Mouse (Mus musculus): ENCODE data around the gene Slc39a2. TPM values are rescaled to one million over a fixed set of nuclear protein-coding genes. Genes with fewer than 3 reads are reported as not detected.

Gene Slc39a2
- polyA plus RNA-seq, 1 experiment from 2014 or later, result 0.62 TPM

DNA sequence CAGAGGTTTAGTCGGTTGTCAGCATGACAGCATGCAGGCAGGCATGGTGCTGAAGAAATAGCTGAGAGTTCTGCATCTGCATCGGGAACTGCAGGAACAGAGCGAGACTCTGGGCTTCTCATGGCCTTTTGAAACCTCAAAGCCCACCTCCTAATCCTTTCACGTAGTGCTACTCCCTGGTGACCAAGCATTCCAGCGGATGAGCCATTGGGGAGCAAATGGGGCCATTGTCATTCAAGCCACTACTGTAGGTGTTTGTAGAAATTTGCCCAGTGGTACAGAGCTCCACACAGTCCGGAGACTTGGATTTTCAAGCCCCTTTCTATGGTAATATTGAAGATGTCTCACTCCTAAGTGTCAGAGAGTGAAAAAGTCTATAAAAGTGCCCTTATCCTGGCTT, 6.6 kb upstream of the Slc39a2 start:
- H3K36me3 ChIP-seq (replicated peaks), result peaks cover 53% of the 10 kb centered on the region
- peak overlapping the region; percentile 85 for H3K4me3 ChIP-seq
- WGBS, result 58% methylated on average over 6 of the region's 6 CpGs
- DNase-seq (ENCODE audit: low spot score), result no peak
- H3K27me3 ChIP-seq (replicated peaks; ENCODE audit: low read depth, poor library complexity, severe bottlenecking), result no peaks in the 10 kb centered on the region
- no peak overlapping the region for H3K27ac ChIP-seq (replicated peaks)
- H3K4me1 ChIP-seq, result peaks cover 17% of the 10 kb centered on the region
- no peaks in the 10 kb centered on the region for H3K9me3 ChIP-seq

DNA sequence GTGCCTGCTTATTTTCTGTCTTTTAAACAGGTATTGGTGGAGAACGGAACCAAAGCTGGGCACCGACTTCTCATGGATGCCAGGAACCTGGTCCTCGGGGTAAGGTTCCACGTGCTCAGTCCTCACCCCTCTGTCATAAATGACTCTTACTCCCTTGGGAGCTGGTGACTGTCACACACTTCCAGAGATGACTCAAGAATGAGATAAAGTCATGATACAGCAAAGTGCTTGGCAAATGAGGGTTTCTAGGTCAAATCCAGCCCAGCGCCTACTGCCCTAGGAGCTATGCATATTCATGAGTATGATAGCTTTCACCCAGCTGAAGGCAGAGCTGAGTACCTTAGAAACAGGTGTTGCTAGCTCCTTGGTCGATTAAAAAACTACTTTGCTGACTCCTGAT, 2.9 kb upstream of the Slc39a2 start:
- peaks cover 69% of the 10 kb centered on the region for H3K36me3 ChIP-seq (replicated peaks)
- peaks cover 26% of the 10 kb centered on the region for H3K4me1 ChIP-seq
- 91% methylated on average over 6 of the region's 6 CpGs for WGBS
- no peak for DNase-seq (ENCODE audit: low spot score)
- H3K4me3 ChIP-seq, result no peak overlapping the region
- H3K27ac ChIP-seq (replicated peaks), result no peak overlapping the region
- no peaks in the 10 kb centered on the region for H3K27me3 ChIP-seq (replicated peaks; ENCODE audit: low read depth, poor library complexity, severe bottlenecking)
- no peaks in the 10 kb centered on the region for H3K9me3 ChIP-seq

DNA sequence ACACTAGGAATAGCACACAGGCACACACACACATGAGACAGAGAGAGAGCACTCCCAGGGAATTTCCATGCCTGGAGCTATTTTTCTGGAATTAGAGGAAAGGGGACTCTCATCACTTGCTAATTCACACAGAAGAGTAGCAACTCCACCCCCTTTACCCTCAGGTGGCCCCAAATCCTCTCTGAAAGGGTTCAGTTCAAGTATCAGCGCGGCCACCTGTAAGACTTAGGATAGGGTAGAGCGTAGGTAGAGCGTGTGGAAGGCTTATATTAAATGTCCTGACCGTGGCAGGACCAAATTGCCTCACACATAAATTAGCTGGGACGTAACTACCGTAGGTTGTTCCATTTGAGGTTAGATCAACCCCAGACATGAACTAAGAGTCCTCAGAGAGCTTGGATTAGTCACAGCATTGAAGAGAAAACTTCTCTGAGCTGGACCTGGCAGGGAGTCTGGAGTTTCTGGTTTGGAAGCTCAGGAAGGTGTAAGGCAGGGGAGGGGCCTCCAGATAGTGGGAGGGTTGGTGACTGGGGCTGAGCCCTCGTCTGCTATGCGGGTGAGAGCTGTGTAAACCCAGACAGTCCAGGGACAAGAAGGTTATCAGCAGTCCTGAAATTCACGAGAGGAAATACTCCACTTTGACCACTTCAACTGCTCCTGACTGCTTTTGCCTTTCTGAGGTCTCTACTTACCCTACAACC, 555 bp downstream of the Slc39a2 start:
- H3K36me3 ChIP-seq (replicated peaks), result peaks cover 44% of the 10 kb centered on the region
- WGBS, result 26% methylated on average over 10 of the region's 10 CpGs
- no peaks in the 10 kb centered on the region for H3K27me3 ChIP-seq (replicated peaks; ENCODE audit: low read depth, poor library complexity, severe bottlenecking)
- H3K4me1 ChIP-seq, result peaks cover 9% of the 10 kb centered on the region; the same call in 1 of the 2 replicates
- H3K27ac ChIP-seq (replicated peaks), result no peak overlapping the region
- no peaks in the 10 kb centered on the region for H3K9me3 ChIP-seq
- DNase-seq (ENCODE audit: low spot score), result no peak
- no peak overlapping the region for H3K4me3 ChIP-seq

DNA sequence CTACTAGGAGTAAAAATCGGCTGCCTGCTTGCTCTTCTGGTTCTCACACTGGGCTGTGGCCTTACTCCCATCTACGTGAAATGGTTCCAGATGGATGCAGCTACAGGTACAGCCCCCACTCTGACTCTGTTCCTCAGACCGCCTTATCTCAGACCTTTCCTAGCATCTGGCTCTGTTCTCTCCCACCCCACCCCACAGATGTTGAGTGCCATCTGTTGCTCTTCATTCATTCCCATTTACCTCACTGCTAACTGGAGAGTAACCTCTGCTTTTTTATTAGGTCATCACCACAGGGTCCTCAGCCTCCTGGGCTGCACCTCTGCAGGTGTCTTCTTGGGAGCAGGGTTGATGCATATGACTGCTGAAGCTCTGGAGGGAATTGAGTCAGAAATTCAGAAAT, 1.1 kb downstream of the Slc39a2 start:
- H3K4me3 ChIP-seq, result no peak overlapping the region
- H3K4me1 ChIP-seq, result peaks cover 9% of the 10 kb centered on the region; the same call in 1 of the 2 replicates
- 55% methylated on average over 3 of the region's 3 CpGs for WGBS
- H3K9me3 ChIP-seq, result no peaks in the 10 kb centered on the region
- DNase-seq (ENCODE audit: low spot score), result no peak
- H3K36me3 ChIP-seq (replicated peaks), result peaks cover 38% of the 10 kb centered on the region
- no peak overlapping the region for H3K27ac ChIP-seq (replicated peaks)
- no peaks in the 10 kb centered on the region for H3K27me3 ChIP-seq (replicated peaks; ENCODE audit: low read depth, poor library complexity, severe bottlenecking)

DNA sequence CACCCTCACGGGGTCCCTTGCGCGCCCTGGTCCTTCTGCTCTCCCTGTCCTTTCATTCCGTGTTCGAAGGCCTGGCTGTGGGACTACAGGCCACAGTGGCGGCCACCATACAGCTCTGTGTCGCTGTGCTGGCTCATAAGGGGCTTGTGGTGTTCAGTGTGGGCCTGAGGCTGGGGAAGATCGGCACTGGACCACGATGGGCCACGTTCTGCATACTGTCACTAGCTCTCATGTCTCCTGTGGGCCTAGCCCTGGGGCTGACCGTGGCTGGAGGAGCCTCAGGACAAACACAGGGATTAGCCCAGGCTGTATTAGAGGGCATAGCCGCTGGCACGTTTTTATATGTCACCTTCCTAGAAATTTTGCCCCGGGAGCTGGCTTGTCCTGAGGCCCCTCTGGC, 2.4 kb downstream of the Slc39a2 start:
- WGBS, result 77% methylated on average over 14 of the region's 14 CpGs
- H3K4me3 ChIP-seq, result no peak overlapping the region
- H3K36me3 ChIP-seq (replicated peaks), result peaks cover 26% of the 10 kb centered on the region
- DNase-seq (ENCODE audit: low spot score), result no peak
- H3K9me3 ChIP-seq, result no peaks in the 10 kb centered on the region
- no peaks in the 10 kb centered on the region for H3K27me3 ChIP-seq (replicated peaks; ENCODE audit: low read depth, poor library complexity, severe bottlenecking)
- no peak overlapping the region for H3K27ac ChIP-seq (replicated peaks)
- peaks cover 9% of the 10 kb centered on the region; the same call in 1 of the 2 replicates for H3K4me1 ChIP-seq

DNA sequence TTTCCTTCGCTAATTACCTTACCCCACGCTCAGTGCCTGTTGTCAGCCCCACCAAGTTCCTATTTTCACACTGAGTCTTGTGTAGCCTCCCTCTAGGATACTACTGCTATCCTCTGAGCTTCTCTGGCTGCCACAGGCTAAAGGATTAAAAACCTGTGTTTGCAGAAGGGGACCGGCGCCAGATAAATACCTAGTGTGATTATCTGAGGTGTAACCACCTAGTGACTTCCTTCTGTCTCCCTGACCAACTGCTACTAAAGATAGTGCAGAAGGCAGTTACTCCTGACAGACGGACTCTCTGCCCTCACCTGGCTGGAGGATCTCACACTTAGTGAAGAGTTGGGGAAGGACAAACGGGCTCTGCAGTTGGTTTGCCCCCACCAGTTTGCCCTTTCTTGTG, 3.3 kb downstream of the Slc39a2 start:
- Histone ChIP-seq H3K27me3 (replicated peaks; ENCODE audit: low read depth, poor library complexity, severe bottlenecking) (no peaks in the 10 kb centered on the region), H3K4me3 (no peak overlapping the region), H3K27ac (replicated peaks) (no peak overlapping the region), H3K4me1 (peaks cover 9% of the 10 kb centered on the region; the same call in 1 of the 2 replicates), H3K36me3 (replicated peaks) (peaks cover 16% of the 10 kb centered on the region), H3K9me3 (no peaks in the 10 kb centered on the region)
- DNase-seq (ENCODE audit: low spot score), result no peak
- WGBS, result 75% methylated on average over 6 of the region's 6 CpGs

DNA sequence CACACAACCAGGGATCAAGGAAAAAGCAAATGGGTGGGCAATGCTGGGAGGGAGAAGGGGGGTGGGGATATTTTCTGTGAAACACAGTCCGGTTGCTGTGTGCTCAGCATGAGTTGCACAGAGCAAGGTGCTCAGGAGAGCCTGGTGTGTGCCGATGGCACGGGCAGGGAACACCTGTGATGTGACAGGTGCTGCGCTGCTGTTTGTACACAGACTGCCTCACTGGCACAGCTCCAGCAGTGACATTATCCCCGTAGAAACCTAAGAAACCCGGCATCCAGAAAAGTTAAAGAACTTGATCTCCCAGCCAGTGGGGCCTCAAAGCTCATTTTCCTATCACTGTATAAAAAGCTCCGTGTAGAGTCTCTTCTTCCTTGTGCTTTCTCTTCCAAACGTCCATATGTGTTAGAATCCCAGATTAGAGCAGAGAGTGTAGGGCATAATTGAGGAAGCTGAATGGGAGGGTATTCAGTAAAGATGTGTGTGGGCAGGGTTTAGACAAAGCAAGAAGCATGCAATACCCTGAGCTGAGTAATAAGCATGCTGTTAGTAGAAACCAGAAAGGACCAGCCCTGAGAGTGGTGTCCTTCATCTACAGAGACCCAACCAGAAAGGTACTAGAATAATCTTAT, 4.0 kb downstream of the Slc39a2 start:
- H3K27ac ChIP-seq (replicated peaks), result no peak overlapping the region
- H3K36me3 ChIP-seq (replicated peaks), result peaks cover 10% of the 10 kb centered on the region
- H3K4me3 ChIP-seq, result no peak overlapping the region
- H3K27me3 ChIP-seq (replicated peaks; ENCODE audit: low read depth, poor library complexity, severe bottlenecking), result no peaks in the 10 kb centered on the region
- 81% methylated on average over 8 of the region's 8 CpGs for WGBS
- no peak for DNase-seq (ENCODE audit: low spot score)
- H3K9me3 ChIP-seq, result no peaks in the 10 kb centered on the region
- H3K4me1 ChIP-seq, result peaks cover 9% of the 10 kb centered on the region; the same call in 1 of the 2 replicates

DNA sequence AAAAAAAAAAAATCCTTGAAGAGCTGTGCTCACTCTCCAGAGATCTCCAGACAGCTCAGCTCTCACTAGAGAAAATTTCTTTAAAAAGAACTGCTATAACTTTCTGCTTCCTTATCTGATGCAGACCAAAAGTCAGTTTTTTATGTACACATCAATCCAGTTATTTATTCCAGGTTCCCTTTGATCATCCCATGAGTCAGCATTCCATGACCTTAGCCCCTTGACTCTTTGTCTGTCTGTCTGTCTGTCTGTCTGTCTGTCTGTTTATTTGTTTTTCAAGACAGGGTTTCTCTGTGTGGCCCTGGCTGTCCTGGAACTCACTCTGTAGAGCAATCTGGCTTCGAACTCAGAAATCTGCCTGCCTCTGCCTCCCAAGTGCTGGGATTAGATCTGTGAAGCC, 6.7 kb downstream of the Slc39a2 start:
- DNase-seq (ENCODE audit: low spot score), result no peak
- no peak overlapping the region for H3K27ac ChIP-seq (replicated peaks)
- H3K36me3 ChIP-seq (replicated peaks), result no peaks in the 10 kb centered on the region; the same call in 1 of the 2 replicates
- no peaks in the 10 kb centered on the region for H3K9me3 ChIP-seq
- no peak overlapping the region for H3K4me3 ChIP-seq
- 93% methylated on average over 1 of the region's 1 CpGs for WGBS
- no peaks in the 10 kb centered on the region for H3K4me1 ChIP-seq
- no peaks in the 10 kb centered on the region for H3K27me3 ChIP-seq (replicated peaks; ENCODE audit: low read depth, poor library complexity, severe bottlenecking)

DNA sequence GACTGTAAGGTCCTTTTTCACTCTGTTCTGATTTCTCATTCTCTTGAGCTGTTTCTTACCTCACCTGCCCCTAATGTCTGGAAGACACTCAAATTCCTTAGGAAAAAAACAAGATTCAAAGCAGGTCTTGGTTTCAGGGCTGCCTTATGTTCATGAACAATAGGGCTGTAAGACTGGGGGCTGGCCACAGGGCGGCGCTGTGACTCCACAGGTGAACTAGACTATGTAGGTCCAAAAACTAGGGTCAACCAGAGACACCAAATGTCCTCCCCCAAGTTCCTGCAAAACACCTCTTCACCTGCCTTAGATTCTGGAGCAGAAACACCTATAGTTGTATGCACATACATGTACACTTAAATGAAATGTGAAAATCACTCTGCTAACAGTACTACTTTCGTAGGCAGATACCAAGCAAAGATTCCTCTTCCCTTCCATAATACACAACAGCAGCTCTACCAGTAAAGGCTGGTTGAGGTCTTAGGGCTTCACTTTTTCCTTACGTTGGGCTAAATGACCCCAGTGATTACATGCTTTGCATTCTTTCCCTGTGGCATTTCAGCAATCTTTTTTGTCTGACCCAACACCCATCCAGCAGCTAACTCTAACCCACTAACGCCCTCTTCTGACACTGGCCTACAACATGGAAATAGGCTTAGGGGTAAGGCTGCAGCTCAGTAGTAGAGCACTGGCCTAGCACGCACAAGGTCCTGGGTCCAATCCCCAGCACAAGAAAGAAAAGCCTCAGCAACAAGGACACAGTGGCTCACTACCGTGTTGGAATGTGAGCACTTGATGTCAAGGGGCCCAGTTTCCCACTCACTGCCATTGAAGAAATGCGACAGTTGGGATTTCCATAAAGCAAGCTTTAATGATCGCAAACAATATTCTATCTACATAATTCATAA, 10.4 kb downstream of the Slc39a2 start:
- no peak overlapping the region for H3K27ac ChIP-seq (replicated peaks)
- H3K27me3 ChIP-seq (replicated peaks; ENCODE audit: low read depth, poor library complexity, severe bottlenecking), result no peaks in the 10 kb centered on the region
- 61% methylated on average over 9 of the region's 9 CpGs for WGBS
- H3K4me3 ChIP-seq, result no peak overlapping the region
- H3K9me3 ChIP-seq, result no peaks in the 10 kb centered on the region
- peak; percentile 84 for DNase-seq (ENCODE audit: low spot score)
- H3K4me1 ChIP-seq, result peaks cover 9% of the 10 kb centered on the region
- H3K36me3 ChIP-seq (replicated peaks), result no peaks in the 10 kb centered on the region

DNA sequence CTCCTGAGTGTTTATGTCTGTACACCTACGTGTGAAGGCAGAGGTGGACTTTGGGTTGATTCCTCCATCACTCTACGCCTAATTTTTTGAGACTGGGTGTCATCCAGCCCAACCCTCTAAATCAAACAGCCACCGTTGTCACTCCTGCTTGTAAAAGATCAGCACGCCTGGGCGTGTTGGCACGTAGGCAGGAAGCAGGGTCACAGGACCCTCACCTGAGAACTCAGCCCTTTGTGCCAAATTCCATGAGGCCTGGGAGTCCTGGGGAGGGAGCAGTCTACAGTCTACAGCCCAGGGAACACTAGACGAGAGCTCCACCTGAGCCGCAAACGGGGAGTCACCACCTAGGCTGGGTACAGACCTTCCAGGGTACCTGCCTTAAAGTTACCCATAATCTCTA, 11.1 kb downstream of the Slc39a2 start:
- WGBS, result 89% methylated on average over 9 of the region's 9 CpGs
- Histone ChIP-seq H3K9me3 (no peaks in the 10 kb centered on the region), H3K4me1 (peaks cover 9% of the 10 kb centered on the region), H3K27ac (replicated peaks) (no peak overlapping the region), H3K27me3 (replicated peaks; ENCODE audit: low read depth, poor library complexity, severe bottlenecking) (no peaks in the 10 kb centered on the region), H3K36me3 (replicated peaks) (no peaks in the 10 kb centered on the region), H3K4me3 (no peak overlapping the region)
- no peak for DNase-seq (ENCODE audit: low spot score)

DNA sequence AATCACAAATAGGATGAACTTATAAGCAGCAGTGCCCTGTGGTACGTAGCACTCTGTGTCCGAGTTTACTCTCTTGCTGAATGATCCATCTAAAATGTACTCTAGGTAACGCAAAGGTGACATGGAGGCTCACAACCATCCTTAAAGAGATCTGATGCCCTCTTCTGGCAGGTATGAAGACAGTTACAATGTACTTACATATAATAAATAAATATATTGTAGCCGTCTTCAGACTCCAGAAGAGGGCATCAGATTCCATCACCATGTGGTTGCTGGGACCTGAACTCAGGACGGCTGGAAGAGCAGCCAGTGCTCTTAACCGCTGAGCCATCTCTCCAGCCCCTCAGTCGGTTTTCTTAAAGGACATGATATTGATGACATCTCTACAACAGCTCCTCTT, 12.0 kb downstream of the Slc39a2 start:
- peaks cover 9% of the 10 kb centered on the region for H3K4me1 ChIP-seq
- H3K9me3 ChIP-seq, result no peaks in the 10 kb centered on the region
- H3K4me3 ChIP-seq, result no peak overlapping the region
- H3K27me3 ChIP-seq (replicated peaks; ENCODE audit: low read depth, poor library complexity, severe bottlenecking), result no peaks in the 10 kb centered on the region
- DNase-seq (ENCODE audit: low spot score), result no peak
- no peaks in the 10 kb centered on the region for H3K36me3 ChIP-seq (replicated peaks)
- no peak overlapping the region for H3K27ac ChIP-seq (replicated peaks)
- 71% methylated on average over 7 of the region's 7 CpGs for WGBS

DNA sequence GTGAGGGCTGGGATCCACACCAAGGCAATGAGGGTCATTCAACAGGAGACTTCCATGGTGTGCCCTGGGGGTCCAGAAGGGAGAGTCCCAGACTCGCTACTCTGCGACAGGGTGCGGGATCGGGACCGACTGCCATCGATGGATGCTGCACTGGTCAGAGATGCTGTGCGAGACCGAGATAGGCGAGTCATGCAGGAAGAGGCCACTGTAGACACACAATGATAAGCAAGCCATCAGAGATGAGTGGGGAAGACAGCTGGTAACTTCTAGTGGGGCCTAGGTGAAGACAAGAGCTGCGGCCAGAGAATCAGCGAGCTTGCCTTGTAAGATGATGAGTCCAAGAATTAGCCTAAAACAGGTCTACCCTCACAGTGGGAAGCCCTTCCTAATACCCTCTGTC, 13.4 kb downstream of the Slc39a2 start:
- no peak for DNase-seq (ENCODE audit: low spot score)
- Histone ChIP-seq H3K27ac (replicated peaks) (no peak overlapping the region), H3K36me3 (replicated peaks) (no peaks in the 10 kb centered on the region), H3K4me1 (peaks cover 9% of the 10 kb centered on the region), H3K27me3 (replicated peaks; ENCODE audit: low read depth, poor library complexity, severe bottlenecking) (peaks cover 9% of the 10 kb centered on the region), H3K4me3 (no peak overlapping the region), H3K9me3 (no peaks in the 10 kb centered on the region)
- 92% methylated on average over 11 of the region's 11 CpGs for WGBS

Data from embryonic facial prominence, embryonic 10.5 days (tissue).